Mouse (Mus musculus): ENCODE results near the gene Fam78a.

DNA sequence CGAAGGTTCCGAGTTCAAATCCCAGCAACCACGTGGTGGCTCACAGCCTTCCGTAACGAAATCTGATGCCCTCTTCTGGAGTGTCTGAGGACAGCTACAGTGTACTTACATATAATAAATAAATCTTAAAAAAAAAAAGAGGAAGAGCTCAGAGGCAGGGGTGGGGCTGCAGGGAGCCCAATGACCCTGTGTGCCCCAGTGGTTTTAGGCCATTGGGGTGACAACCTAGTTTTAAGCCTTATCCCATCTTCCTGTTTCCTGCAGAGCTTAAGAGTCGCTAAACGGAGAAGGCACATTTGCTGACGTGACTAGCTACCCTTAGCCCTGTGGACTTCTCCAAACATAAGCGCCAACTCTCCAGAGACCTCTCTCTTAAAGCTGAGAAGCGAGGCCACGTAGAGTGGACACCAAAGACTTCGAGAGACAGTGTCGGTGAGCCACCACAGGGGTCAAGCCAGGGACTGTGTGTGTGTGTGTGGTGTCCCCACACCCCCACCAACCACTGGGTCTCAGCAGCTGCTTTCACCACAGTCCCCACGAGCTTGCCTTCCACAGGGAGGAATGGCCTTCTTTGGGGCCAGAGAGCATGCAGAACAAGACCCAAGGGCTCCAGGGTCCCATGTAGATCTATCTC, 3.2 kb downstream of the Fam78a start:
- no peak for TF ChIP-seq CTCF (IDR thresholded peaks at IDR 0.05)
- no peak for TF ChIP-seq EP300 (IDR thresholded peaks at IDR 0.05)

All from lung, postnatal 0 days (tissue).